Mouse (Mus musculus): Measurements from ENCODE around the gene Nrp1. TPM values are rescaled to one million over a fixed set of nuclear protein-coding genes. Genes with fewer than 3 reads are reported as not detected.

The Nrp1 gene
- polyA plus RNA-seq, 1 experiment from 2014 or later: 373 TPM

DNA sequence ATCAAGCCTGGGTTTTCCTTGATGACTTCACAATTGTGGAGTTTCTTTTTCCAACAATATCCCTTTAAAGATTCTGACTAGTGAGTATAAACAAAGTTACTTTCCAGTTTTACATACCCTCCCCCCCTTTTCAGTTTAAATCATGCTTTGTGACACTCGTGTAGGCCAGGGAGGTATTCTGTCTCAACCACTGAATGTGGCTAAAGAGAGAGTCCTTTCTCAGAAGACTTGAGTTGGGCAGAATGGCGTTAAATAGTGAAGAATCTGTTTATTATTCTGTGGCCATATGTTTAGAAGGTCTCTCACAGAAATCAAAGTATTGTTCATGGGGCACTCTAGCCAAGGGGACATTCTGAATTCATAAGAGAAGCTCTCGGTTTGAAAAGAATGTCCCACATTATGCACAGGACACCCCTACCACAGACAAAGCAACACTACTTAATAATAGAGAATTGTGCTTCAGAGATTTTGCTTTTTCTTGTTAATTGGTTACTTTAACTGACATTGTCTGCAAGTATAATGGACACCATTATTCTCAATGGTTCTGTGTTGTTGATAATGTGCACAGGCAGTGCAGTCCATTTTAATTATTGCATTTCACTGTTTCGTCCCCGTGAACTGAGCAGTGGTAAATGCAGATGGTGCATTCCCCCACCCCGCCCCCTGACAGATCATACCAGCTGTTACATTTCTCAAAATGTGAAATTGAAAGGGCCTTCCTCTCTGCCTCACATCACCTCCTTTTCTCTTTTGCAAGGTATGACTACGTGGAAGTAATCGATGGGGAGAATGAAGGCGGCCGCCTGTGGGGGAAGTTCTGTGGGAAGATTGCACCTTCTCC lies 59.8 kb downstream of the Nrp1 start:
- peaks cover 100% of the 10 kb centered on the region for H3K79me2 ChIP-seq (ENCODE audit: inconsistent target)
- 81% methylated on average over 10 of the region's 10 CpGs for WGBS (ENCODE audit: missing documents)
- H3K4me3 ChIP-seq (ENCODE audit: inconsistent target): no peak overlapping the region
- H3K27ac ChIP-seq: no peak overlapping the region
- peaks cover 41% of the 10 kb centered on the region for H3K36me3 ChIP-seq (ENCODE audit: inconsistent target)

DNA sequence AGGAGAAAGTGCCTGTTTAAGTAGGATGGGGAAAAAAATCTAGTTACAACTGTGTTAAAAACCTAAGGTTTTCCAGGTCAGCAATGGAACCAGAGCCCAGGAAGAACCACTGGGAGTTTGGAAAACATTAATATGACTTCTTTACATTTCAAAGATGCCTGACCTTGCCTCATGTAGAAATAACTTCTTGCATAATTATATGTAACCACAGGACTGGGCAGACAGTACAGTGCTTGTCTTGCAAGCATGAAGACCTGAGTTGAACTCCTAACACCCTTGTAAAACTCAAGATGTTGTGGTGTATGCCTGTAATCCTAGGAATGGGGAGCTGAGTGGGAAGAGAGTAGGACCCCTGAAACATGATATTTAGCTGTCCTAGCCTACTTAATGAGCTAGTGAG lies 61.6 kb downstream of the Nrp1 start:
- no peak overlapping the region for H3K4me3 ChIP-seq (ENCODE audit: inconsistent target)
- H3K27ac ChIP-seq: no peak overlapping the region
- H3K79me2 ChIP-seq (ENCODE audit: inconsistent target): peaks cover 100% of the 10 kb centered on the region
- H3K36me3 ChIP-seq (ENCODE audit: inconsistent target): peaks cover 59% of the 10 kb centered on the region

DNA sequence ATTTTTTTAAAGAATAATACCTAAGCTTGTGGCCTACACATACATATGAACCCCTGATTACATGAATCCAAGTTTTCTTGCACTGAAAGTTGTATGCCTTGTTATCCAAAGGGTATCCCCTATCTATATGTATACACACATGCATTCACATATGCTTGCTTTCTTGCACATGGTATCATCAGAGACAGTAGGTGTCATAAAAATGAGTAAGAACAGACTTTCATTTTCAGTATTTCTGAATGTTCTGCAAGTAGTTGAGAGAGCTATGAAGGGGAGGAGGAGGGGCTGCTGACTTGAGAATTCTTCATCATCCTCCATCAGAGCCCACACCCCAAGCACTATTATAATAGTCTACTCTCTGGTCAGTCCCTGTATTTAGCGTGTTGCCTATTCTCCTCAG lies 62.0 kb downstream of the Nrp1 start:
- no peak overlapping the region for H3K4me3 ChIP-seq (ENCODE audit: inconsistent target)
- H3K79me2 ChIP-seq (ENCODE audit: inconsistent target): peaks cover 97% of the 10 kb centered on the region
- WGBS (ENCODE audit: missing documents): 93% methylated on average over 1 of the region's 1 CpGs
- no peak overlapping the region for H3K27ac ChIP-seq
- peaks cover 60% of the 10 kb centered on the region for H3K36me3 ChIP-seq (ENCODE audit: inconsistent target)

GRCm38 (mm10) chr8:128423813-128424212 lies 65.4 kb downstream of the Nrp1 start:
- Histone ChIP-seq H3K36me3 (ENCODE audit: inconsistent target) (peaks cover 88% of the 10 kb centered on the region), H3K79me2 (ENCODE audit: inconsistent target) (peaks cover 81% of the 10 kb centered on the region), H3K27ac (no peak overlapping the region), H3K4me3 (ENCODE audit: inconsistent target) (no peak overlapping the region)

DNA sequence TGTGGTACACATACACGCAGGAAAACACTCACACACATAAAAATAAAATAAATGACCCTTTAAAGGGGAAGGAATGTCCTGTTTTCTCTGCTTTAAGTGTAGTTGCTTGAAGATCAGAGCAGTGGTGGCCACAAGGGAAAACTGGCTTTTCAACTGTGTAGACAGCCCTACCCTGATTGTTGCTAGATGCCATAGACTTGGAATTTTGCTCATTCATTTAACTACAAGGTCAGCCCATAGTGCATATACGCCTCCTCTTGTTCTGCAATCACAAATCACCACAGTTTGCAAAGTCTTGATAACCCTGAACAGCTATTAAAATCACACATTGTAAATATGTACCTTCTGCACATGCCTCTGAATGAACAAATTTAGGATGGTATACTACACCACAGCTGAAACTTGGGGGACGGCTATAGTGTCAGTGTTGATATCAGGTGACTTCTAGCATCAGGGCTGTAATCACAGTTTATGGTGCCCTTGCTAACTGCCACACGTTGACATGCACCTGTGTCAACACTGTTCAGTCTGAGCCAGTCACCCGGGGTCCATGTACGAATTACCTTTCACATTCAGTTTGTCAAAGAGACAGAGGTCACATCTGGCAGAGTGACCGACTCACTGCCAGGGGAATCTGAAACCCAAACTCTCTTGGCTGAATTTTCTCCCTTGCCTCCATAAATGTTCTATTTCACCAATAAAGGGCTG lies 66.4 kb downstream of the Nrp1 start:
- Histone ChIP-seq H3K36me3 (ENCODE audit: inconsistent target) (peaks cover 90% of the 10 kb centered on the region), H3K79me2 (ENCODE audit: inconsistent target) (peaks cover 81% of the 10 kb centered on the region), H3K4me3 (ENCODE audit: inconsistent target) (no peak overlapping the region), H3K27ac (no peak overlapping the region)
- WGBS (ENCODE audit: missing documents): 97% methylated on average over 7 of the region's 7 CpGs

GRCm38 (mm10) chr8:128427071-128427470 lies 68.7 kb downstream of the Nrp1 start:
- H3K79me2 ChIP-seq (ENCODE audit: inconsistent target): peaks cover 80% of the 10 kb centered on the region
- H3K36me3 ChIP-seq (ENCODE audit: inconsistent target): peaks cover 83% of the 10 kb centered on the region
- no peak overlapping the region for H3K27ac ChIP-seq
- WGBS (ENCODE audit: missing documents): 97% methylated on average over 3 of the region's 3 CpGs
- H3K4me3 ChIP-seq (ENCODE audit: inconsistent target): no peak overlapping the region

GRCm38 (mm10) chr8:128428971-128429370 lies 70.6 kb downstream of the Nrp1 start:
- 90% methylated on average over 1 of the region's 1 CpGs for WGBS (ENCODE audit: missing documents)

GRCm38 (mm10) chr8:128431082-128431481 lies 72.7 kb downstream of the Nrp1 start:
- Histone ChIP-seq H3K4me3 (ENCODE audit: inconsistent target) (no peak overlapping the region), H3K27ac (no peak overlapping the region), H3K79me2 (ENCODE audit: inconsistent target) (peaks cover 56% of the 10 kb centered on the region; the same call in 1 of the 2 replicates), H3K36me3 (ENCODE audit: inconsistent target) (peaks cover 71% of the 10 kb centered on the region)
- 25% methylated on average over 1 of the region's 1 CpGs for WGBS (ENCODE audit: missing documents)

More at GRCm38 (mm10) chr8:128428971-128429370, 70.6 kb downstream of the Nrp1 start:
- Histone ChIP-seq H3K79me2 (ENCODE audit: inconsistent target) (peaks cover 68% of the 10 kb centered on the region), H3K36me3 (ENCODE audit: inconsistent target) (peaks cover 78% of the 10 kb centered on the region), H3K27ac (no peak overlapping the region), H3K4me3 (ENCODE audit: inconsistent target) (no peak overlapping the region)

DNA sequence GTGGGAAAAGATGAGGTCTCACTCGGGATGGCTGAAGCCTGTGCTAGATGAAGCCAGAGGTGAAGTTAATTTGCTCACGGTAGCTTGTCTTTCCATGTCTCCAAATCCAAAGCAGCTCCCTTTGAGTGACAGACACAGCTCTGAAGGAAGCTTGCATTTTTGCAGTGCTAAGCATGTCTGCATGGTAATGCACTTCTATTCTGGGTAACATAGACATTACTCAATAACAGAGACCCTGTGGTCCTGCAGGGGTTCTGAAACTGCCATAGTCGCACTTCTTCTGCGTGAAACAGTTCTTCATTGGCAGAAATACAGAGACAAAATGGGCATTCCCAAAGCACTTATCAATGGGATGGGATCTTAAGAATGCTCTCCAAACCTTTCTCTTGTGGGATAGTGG lies 77.3 kb downstream of the Nrp1 start:
- Histone ChIP-seq H3K27ac (peak overlapping the region; percentile 70), H3K79me2 (ENCODE audit: inconsistent target) (peaks cover 19% of the 10 kb centered on the region; the same call in 1 of the 2 replicates), H3K36me3 (ENCODE audit: inconsistent target) (peaks cover 70% of the 10 kb centered on the region), H3K4me3 (ENCODE audit: inconsistent target) (no peak overlapping the region)
- 51% methylated on average over 4 of the region's 4 CpGs for WGBS (ENCODE audit: missing documents)

GRCm38 (mm10) chr8:128437156-128437825 lies 78.9 kb downstream of the Nrp1 start:
- WGBS (ENCODE audit: missing documents): 83% methylated on average over 10 of the region's 12 CpGs
- Histone ChIP-seq H3K4me3 (ENCODE audit: inconsistent target) (no peak overlapping the region), H3K79me2 (ENCODE audit: inconsistent target) (peaks cover 7% of the 10 kb centered on the region; the same call in 1 of the 2 replicates), H3K27ac (peak overlapping the region; percentile 70), H3K36me3 (ENCODE audit: inconsistent target) (peaks cover 73% of the 10 kb centered on the region)

DNA sequence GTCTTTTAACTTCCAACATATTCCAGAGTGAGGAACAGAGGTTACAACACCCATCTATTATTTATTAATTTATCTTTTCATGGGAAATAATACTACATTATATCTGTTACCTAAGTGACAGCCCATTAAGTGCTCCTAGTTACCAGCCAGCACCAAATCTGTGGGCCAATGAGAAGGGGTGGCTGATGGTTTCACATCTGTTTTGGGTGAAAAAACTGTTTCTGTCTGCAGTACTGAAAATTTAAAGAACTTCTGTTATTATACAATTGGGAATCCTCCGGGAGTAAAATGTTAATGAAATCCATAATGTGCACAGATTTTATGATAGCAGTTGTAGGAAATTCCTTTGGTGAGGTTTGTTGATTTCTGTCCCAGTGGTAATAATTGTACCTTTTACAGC lies 83.0 kb downstream of the Nrp1 start:
- H3K27ac ChIP-seq: no peak overlapping the region
- H3K36me3 ChIP-seq (ENCODE audit: inconsistent target): peaks cover 86% of the 10 kb centered on the region
- H3K79me2 ChIP-seq (ENCODE audit: inconsistent target): peaks cover 21% of the 10 kb centered on the region; the same call in 1 of the 2 replicates
- no peak overlapping the region for H3K4me3 ChIP-seq (ENCODE audit: inconsistent target)
- 79% methylated on average over 1 of the region's 1 CpGs for WGBS (ENCODE audit: missing documents)

DNA sequence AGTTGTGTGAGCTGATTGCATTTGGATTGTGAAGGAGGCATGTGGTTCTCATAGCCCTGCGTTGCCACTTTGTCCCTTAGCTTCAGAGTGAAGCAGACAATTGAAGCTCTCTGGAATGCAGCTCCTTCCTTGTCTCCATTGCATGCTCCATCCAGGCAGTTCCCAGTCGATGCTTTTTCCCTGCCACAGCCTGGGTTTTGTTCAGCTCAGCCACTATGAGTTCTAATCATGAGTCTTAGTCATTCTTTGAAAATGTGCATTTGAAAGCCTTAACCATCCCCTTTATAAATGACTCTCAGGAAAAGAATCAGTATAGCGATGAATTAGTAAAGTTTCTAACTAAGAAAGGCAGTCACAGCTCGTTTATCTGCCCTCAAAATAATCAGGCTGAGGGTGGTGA lies 87.2 kb downstream of the Nrp1 start:
- peaks cover 72% of the 10 kb centered on the region for H3K36me3 ChIP-seq (ENCODE audit: inconsistent target)
- peaks cover 53% of the 10 kb centered on the region; the same call in 1 of the 2 replicates for H3K79me2 ChIP-seq (ENCODE audit: inconsistent target)
- 87% methylated on average over 4 of the region's 4 CpGs for WGBS (ENCODE audit: missing documents)
- no peak overlapping the region for H3K27ac ChIP-seq
- no peak overlapping the region for H3K4me3 ChIP-seq (ENCODE audit: inconsistent target)

DNA sequence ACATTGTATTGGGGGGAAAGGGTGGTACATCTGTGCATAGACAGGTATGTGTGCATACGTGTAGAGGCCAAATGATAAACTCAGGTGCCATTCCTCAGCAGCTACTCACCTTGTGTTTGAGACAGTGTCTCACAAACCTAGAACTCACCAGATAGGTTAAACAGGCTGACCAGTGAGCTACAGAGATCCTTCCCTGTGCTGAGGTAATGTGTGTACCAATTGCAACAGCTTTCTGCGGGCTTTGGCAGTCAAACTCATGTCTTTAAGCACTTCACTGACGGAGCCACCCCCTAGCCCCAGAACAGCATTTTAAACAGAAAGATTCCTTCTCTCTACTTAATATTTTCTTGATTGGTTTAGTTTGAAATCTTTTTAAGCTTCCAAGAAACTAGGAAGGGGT lies 88.2 kb downstream of the Nrp1 start:
- WGBS (ENCODE audit: missing documents): 97% methylated on average over 3 of the region's 3 CpGs
- Histone ChIP-seq H3K27ac (no peak overlapping the region), H3K79me2 (ENCODE audit: inconsistent target) (peaks cover 53% of the 10 kb centered on the region; the same call in 1 of the 2 replicates), H3K36me3 (ENCODE audit: inconsistent target) (peaks cover 68% of the 10 kb centered on the region), H3K4me3 (ENCODE audit: inconsistent target) (no peak overlapping the region)

DNA sequence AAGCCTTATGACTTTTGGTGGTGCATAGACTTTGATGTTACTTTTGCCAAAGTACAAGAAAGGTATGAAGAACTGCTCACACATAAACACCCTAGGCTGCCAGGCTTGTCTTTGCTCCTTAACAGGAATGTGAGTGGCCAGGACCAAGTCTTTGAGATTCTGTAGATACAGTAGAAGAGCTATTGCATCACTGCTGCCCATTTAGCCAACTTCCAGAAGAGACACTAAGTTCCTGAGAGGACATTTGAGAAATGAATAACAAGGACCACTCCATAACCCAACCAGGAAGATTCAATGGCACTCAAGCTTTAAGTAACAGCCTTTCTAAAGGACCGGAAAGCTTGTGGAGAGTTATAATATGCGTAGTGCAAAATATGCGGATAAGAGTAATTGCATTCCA lies 88.9 kb downstream of the Nrp1 start:
- WGBS (ENCODE audit: missing documents): 100% methylated on average over 3 of the region's 3 CpGs
- H3K36me3 ChIP-seq (ENCODE audit: inconsistent target): peaks cover 63% of the 10 kb centered on the region
- H3K4me3 ChIP-seq (ENCODE audit: inconsistent target): no peak overlapping the region
- peaks cover 53% of the 10 kb centered on the region; the same call in 1 of the 2 replicates for H3K79me2 ChIP-seq (ENCODE audit: inconsistent target)
- H3K27ac ChIP-seq: no peak overlapping the region
